Mouse (Mus musculus) heart, embryonic 16.5 days (tissue): Measurements from ENCODE around the gene Gm20721. TPM values are rescaled to one million over a fixed set of nuclear protein-coding genes. Genes with fewer than 3 reads are reported as not detected.
A peak's percentile ranks its signal among the peaks of the same experiment; 100 is the strongest.

Source experiments
- ATAC-seq: fragments of 200-750 bp; cut with Nextera tagmentation; replicated peaks from 2 replicates; pipeline ENCODE4 v1.8.0; 2017; ENCODE audit warnings: moderate number of reproducible peaks; ENCODE audit not compliant: insufficient read depth, low FRiP score; ENCODE audit errors: extremely low read depth
- H3K27ac ChIP-seq: fragments of 300-500 bp; sonication (generic); 2 replicates; pipeline ENCODE4 v1.5.1; 2014; ENCODE audit warnings: mild to moderate bottlenecking, low read length, control low read depth, moderate library complexity
- H3K27me3 ChIP-seq: fragments of 300-500 bp; sonication (generic); 2 replicates; pipeline ENCODE4 v1.6.1; 2014; ENCODE audit warnings: low read length, mixed read lengths; ENCODE audit not compliant: control insufficient read depth, insufficient read depth
- H3K36me3 ChIP-seq: fragments of 300-500 bp; sonication (generic); 2 replicates; pipeline ENCODE4 v1.6.1; 2014; ENCODE audit not compliant: control insufficient read depth, insufficient read depth
- H3K4me1 ChIP-seq: fragments of 300-500 bp; sonication (generic); 2 replicates; pipeline ENCODE4 v1.6.1; 2014; ENCODE audit warnings: low read length, mixed read lengths; ENCODE audit not compliant: control insufficient read depth, insufficient read depth
- H3K4me2 ChIP-seq: fragments of 300-500 bp; sonication (generic); 2 replicates; pipeline ENCODE4 v1.6.1; 2014; ENCODE audit warnings: low read depth, mild to moderate bottlenecking, control low read depth, low read length
- H3K4me3 ChIP-seq: fragments of 300-500 bp; sonication (generic); 2 replicates; pipeline ENCODE4 v1.5.1; 2014; ENCODE audit warnings: mild to moderate bottlenecking, control low read depth, low read length
- H3K9ac ChIP-seq: fragments of 300-500 bp; sonication (generic); 2 replicates; pipeline ENCODE4 v1.6.1; 2014; ENCODE audit warnings: low read length, control low read depth
- H3K9me3 ChIP-seq: fragments of 300-500 bp; sonication (generic); replicated peaks from 2 replicates; pipeline ENCODE4 v1.6.1; 2016; ENCODE audit warnings: low read length; ENCODE audit not compliant: control insufficient read depth
- WGBS: fragments of 180-500 bp; shearing (Covaris S2); extraction: QIAGEN DNeasy Blood & Tissue Kit; methylation state at CpG from one replicate; pipeline ENCODE4 v1.1.7; 2014; 5-methylcytosine and 5-hydroxymethylcytosine counted together
- polyA plus RNA-seq: library from polyadenylated mRNA; unstranded; fragments of >200 nt; fragmentation: Nextera tagmentation; extraction: Ambion mirVana; gene quantifications from 2 replicates; pipeline ENCODE4 v1.2.1, GENCODE M21; 2015

Gene Gm20721
- polyA plus RNA-seq, 1 experiment from 2014 or later, result 41.6 TPM

DNA sequence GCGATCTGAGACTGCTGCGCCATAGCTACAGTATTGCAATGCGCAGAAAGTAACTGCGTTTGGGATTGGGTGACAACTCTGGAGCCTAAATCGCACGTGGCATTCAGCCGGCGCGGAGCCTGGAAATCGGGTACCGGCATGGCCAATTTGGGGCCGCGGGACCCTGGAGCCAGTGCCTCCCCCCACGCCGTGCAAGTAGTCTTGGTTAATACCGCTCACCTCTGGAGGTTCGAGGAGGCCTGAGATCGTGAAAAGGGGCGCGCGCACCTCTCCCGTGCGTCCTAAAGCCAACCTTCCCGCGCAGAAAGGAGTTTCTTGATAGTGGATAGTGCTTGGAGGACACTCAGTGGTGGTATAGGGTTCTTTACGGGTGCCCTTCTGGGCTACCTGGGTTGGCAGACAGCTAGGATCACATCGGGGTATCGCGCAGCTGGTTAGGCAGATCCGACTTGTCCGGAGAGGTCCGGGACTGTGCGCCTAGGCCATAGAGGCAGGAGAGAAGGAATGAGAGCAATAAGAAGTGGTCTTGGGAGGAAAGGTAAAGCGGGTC is 60.5 kb downstream of the Gm20721 start:
- Histone ChIP-seq H3K36me3 (peaks cover 48% of the 10 kb centered on the region), H3K27ac (no peak overlapping the region), H3K27me3 (peaks cover 38% of the 10 kb centered on the region)

GRCm38 (mm10) chr2:174284807-174285457 is 61.6 kb downstream of the Gm20721 start:
- H3K9me3 ChIP-seq, result peaks cover 21% of the 10 kb centered on the region
- ATAC-seq, result no peak
- no peak overlapping the region for H3K9ac ChIP-seq
- no peaks in the 10 kb centered on the region for H3K4me1 ChIP-seq
- peaks cover 38% of the 10 kb centered on the region for H3K27me3 ChIP-seq
- H3K4me3 ChIP-seq, result peak overlapping the region; percentile 37
- H3K27ac ChIP-seq, result no peak overlapping the region
- peak overlapping the region; percentile 49 for H3K4me2 ChIP-seq
- peaks cover 48% of the 10 kb centered on the region for H3K36me3 ChIP-seq
- 51% methylated on average over 57 of the region's 58 CpGs for WGBS

More for the DNA sequence above, 60.5 kb downstream of the Gm20721 start:
- 54% methylated on average over 34 of the region's 34 CpGs for WGBS
- Histone ChIP-seq H3K9ac (no peak overlapping the region), H3K4me3 (peak overlapping the region; percentile 2; the same call in 1 of the 2 replicates), H3K4me1 (no peaks in the 10 kb centered on the region), H3K4me2 (no peak overlapping the region), H3K9me3 (peaks cover 21% of the 10 kb centered on the region)
- no peak for ATAC-seq

DNA sequence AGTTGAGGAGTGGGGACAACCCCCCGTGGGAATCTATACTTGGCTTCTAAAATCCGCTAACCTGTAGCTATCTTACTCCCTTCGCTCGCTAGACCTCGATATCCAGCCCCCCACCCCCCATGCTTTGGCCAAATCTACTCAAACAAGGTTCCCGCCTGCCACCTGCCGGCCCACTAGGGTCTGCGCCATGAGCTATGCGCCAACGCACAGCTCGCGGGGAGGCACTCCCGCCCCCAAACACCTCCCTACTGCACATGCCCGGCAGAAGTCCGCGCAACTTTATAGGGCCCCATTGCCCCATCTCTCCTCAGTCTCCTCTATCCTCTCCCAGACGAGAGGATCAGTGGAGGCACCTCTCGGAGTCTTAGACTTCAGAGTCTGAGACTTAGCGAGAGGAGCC is 62.5 kb downstream of the Gm20721 start, which contains the start of gene Gnas:
Gnas (plus strand) TSS at position 310 of the 400 bp plus-strand sequence.
- Histone ChIP-seq H3K9ac (no peak within 1 kb of the TSS), H3K4me1 (no peaks in the 10 kb centered on the region), H3K4me3 (peak within 1 kb of the TSS; percentile 37), H3K27me3 (peaks cover 38% of the 10 kb centered on the region), H3K27ac (no peak within 1 kb of the TSS), H3K4me2 (peak within 1 kb of the TSS; percentile 49), H3K36me3 (peaks cover 48% of the 10 kb centered on the region), H3K9me3 (peaks cover 21% of the 10 kb centered on the region)
- 0 out of 2 replicates have a peak, but pooled peaks have one; percentile 47 for ATAC-seq
- 53% methylated on average over 19 of the region's 19 CpGs for WGBS

GRCm38 (mm10) chr2:174283341-174283740 is 63.2 kb downstream of the Gm20721 start:
- peaks cover 21% of the 10 kb centered on the region for H3K9me3 ChIP-seq
- peaks cover 48% of the 10 kb centered on the region for H3K36me3 ChIP-seq
- WGBS, result 53% methylated on average over 11 of the region's 11 CpGs
- peaks cover 38% of the 10 kb centered on the region for H3K27me3 ChIP-seq
- no peak for ATAC-seq
- no peaks in the 10 kb centered on the region for H3K4me1 ChIP-seq
- peak overlapping the region; percentile 49 for H3K4me2 ChIP-seq
- no peak overlapping the region for H3K27ac ChIP-seq
- peak overlapping the region; percentile 28 for H3K4me3 ChIP-seq
- no peak overlapping the region for H3K9ac ChIP-seq

Other genes starting within 250 kb of the Gm20721 start
- 51.2 and 52.3 TPM in 2 replicates for gene Npepl1, start 236.4 kb downstream of the Gm20721 start, polyA plus RNA-seq
- 1,284 and 1,464 TPM in 2 replicates for gene Gnas, start 62.4 kb downstream of the Gm20721 start, polyA plus RNA-seq
- gene Nelfcd, start 69.1 kb upstream of the Gm20721 start, polyA plus RNA-seq, result 78.1 and 86.2 TPM in 2 replicates
- 123 and 131 TPM in 2 replicates for gene Ctsz, start 92.3 kb upstream of the Gm20721 start, polyA plus RNA-seq
- 2.5 and 2.6 TPM in 2 replicates for gene Tubb1, start 104.0 kb upstream of the Gm20721 start, polyA plus RNA-seq
- 912 and 1,057 TPM in 2 replicates for gene Atp5e, start 117.4 kb upstream of the Gm20721 start, polyA plus RNA-seq
- gene Prelid3b, start 126.4 kb upstream of the Gm20721 start, polyA plus RNA-seq, result 146 and 162 TPM in 2 replicates